Comparison of ENCODE assay signal across 8 mouse cellular contexts in genomic region chr8:106136156-106137130, GRCm38 (mm10). TPM values are rescaled to one million over a fixed set of nuclear protein-coding genes. Genes with fewer than 3 reads are reported as not detected.
DNase-seq lines count a peak whose midpoint lies in the region; ATAC-seq and TF ChIP-seq lines count a peak whose summit lies in the region.

Gene Esrp2, minus strand, starts transcription at chr8:106136974.

- under 1% methylated on average over 77 of the region's 86 CpGs for WGBS in hindbrain, postnatal 0 days
- WGBS in liver, embryonic 11.5 days = 1% methylated on average over 81 of the region's 86 CpGs
- WGBS in midbrain, postnatal 0 days = under 1% methylated on average over 69 of the region's 86 CpGs

- peaks cover 78% of the 10 kb centered on the region for H3K27me3 ChIP-seq in erythroblast, embryonic 14.5 days (ENCODE audit: control insufficient read depth)
- peaks cover 32% of the 10 kb centered on the region for H3K27me3 ChIP-seq in hindbrain, postnatal 0 days (ENCODE audit: insufficient read depth, low read length)
- H3K27me3 ChIP-seq in liver, embryonic 11.5 days (replicated peaks; ENCODE audit: control insufficient read depth, insufficient read depth, low read length) = peaks cover 50% of the 10 kb centered on the region
- H3K27me3 ChIP-seq in midbrain, postnatal 0 days (ENCODE audit: insufficient read depth, low read length) = peaks cover 41% of the 10 kb centered on the region

- peak within 1 kb of the TSS; percentile 88 for H3K4me2 ChIP-seq in hindbrain, postnatal 0 days (ENCODE audit: low read depth, low read length)
- peak within 1 kb of the TSS; percentile 93 for H3K4me2 ChIP-seq in liver, embryonic 11.5 days
- peak within 1 kb of the TSS; percentile 91 for H3K4me2 ChIP-seq in midbrain, postnatal 0 days (ENCODE audit: low read depth, low read length, poor library complexity, severe bottlenecking)

- peak within 1 kb of the TSS; percentile 51 for H3K27ac ChIP-seq in embryonic fibroblast, embryonic 13.5 days (ENCODE audit: insufficient read depth, low read length)
- no peak within 1 kb of the TSS for H3K27ac ChIP-seq in hindbrain, postnatal 0 days
- H3K27ac ChIP-seq in liver, embryonic 11.5 days (ENCODE audit: low read depth, low read length) = peak within 1 kb of the TSS; percentile 66
- H3K27ac ChIP-seq in midbrain, postnatal 0 days (ENCODE audit: low read depth, low read length) = no peak within 1 kb of the TSS

- H3K4me1 ChIP-seq in erythroblast, embryonic 14.5 days (ENCODE audit: control insufficient read depth) = peaks cover 35% of the 10 kb centered on the region
- no peaks in the 10 kb centered on the region for H3K4me1 ChIP-seq in embryonic fibroblast, embryonic 13.5 days (ENCODE audit: control insufficient read depth, insufficient read depth, low read length)
- H3K4me1 ChIP-seq in hindbrain, postnatal 0 days (ENCODE audit: insufficient read depth, low read length) = peaks cover 20% of the 10 kb centered on the region
- H3K4me1 ChIP-seq in liver, embryonic 11.5 days (replicated peaks; ENCODE audit: control insufficient read depth, insufficient read depth, low read length) = peaks cover 28% of the 10 kb centered on the region
- H3K4me1 ChIP-seq in midbrain, postnatal 0 days (ENCODE audit: insufficient read depth, low read length) = peaks cover 20% of the 10 kb centered on the region; the same call in 1 of the 2 replicates

- no peak for ATAC-seq in erythroblast, adult 5-6 weeks (replicated peaks; ENCODE audit: low FRiP score, poor library complexity, severe bottlenecking)
- ATAC-seq in hindbrain, postnatal 0 days = no peak
- peak; percentile 60 for ATAC-seq in liver, embryonic 11.5 days (replicated peaks; ENCODE audit: low FRiP score)
- no peak for ATAC-seq in midbrain, postnatal 0 days (ENCODE audit: low FRiP score)

- H3K36me3 ChIP-seq in erythroblast, embryonic 14.5 days (ENCODE audit: control insufficient read depth) = peaks cover 23% of the 10 kb centered on the region
- no peaks in the 10 kb centered on the region for H3K36me3 ChIP-seq in hindbrain, postnatal 0 days (ENCODE audit: insufficient read depth, low read length)
- H3K36me3 ChIP-seq in liver, embryonic 11.5 days (ENCODE audit: control insufficient read depth, insufficient read depth, low read length) = peaks cover 10% of the 10 kb centered on the region; the same call in 1 of the 2 replicates
- peaks cover 5% of the 10 kb centered on the region for H3K36me3 ChIP-seq in midbrain, postnatal 0 days (ENCODE audit: insufficient read depth, low read length)

- no peak for DNase-seq in hindbrain, postnatal 0 days (ENCODE audit: low spot score)
- peak; percentile 77 for DNase-seq in liver, embryonic 11.5 days (ENCODE audit: low spot score)
- no peak for DNase-seq in midbrain, postnatal 0 days (ENCODE audit: low spot score)
- peak; percentile 79 for DNase-seq in urinary bladder, adult 2 months (ENCODE audit: low spot score)
- no peak for DNase-seq in layer of hippocampus, adult 9-11 months

- peaks cover 20% of the 10 kb centered on the region; the same call in 1 of the 2 replicates for H3K9me3 ChIP-seq in erythroblast, embryonic 14.5 days (ENCODE audit: control insufficient read depth, low read length)
- no peaks in the 10 kb centered on the region for H3K9me3 ChIP-seq in hindbrain, postnatal 0 days (ENCODE audit: low read length)
- no peaks in the 10 kb centered on the region for H3K9me3 ChIP-seq in liver, embryonic 11.5 days (ENCODE audit: control insufficient read depth, low read length)
- H3K9me3 ChIP-seq in midbrain, postnatal 0 days (ENCODE audit: low read length) = no peaks in the 10 kb centered on the region

- no peak for TF ChIP-seq CTCF in embryonic fibroblast, embryonic 13.5 days (IDR thresholded peaks at IDR 0.05; ENCODE audit: borderline replicate concordance, insufficient read depth, low read length)
- no peak for TF ChIP-seq CTCF in hindbrain, postnatal 0 days (IDR thresholded peaks at IDR 0.05; ENCODE audit: low read depth)
- TF ChIP-seq CTCF in midbrain, postnatal 0 days (IDR thresholded peaks at IDR 0.05) = no peak

- peak within 1 kb of the TSS; percentile 56 for H3K4me3 ChIP-seq in erythroblast, embryonic 14.5 days (replicated peaks)
- peak within 1 kb of the TSS; percentile 71 for H3K4me3 ChIP-seq in embryonic fibroblast, embryonic 13.5 days (ENCODE audit: insufficient read depth, low read length)
- H3K4me3 ChIP-seq in hindbrain, postnatal 0 days (ENCODE audit: low read length) = peak within 1 kb of the TSS; percentile 48
- H3K4me3 ChIP-seq in liver, embryonic 11.5 days (ENCODE audit: low read depth, low read length) = peak within 1 kb of the TSS; percentile 62
- H3K4me3 ChIP-seq in midbrain, postnatal 0 days (ENCODE audit: low read depth, low read length) = peak within 1 kb of the TSS; percentile 46

- TF ChIP-seq POLR2A in embryonic fibroblast, embryonic 13.5 days (IDR thresholded peaks at IDR 0.05; ENCODE audit: low read depth, low read length) = no peak; the same call in none of the 2 replicates

- H3K9ac ChIP-seq in hindbrain, postnatal 0 days (replicated peaks; ENCODE audit: low read length) = peak within 1 kb of the TSS; percentile 24
- peak within 1 kb of the TSS; percentile 53 for H3K9ac ChIP-seq in liver, embryonic 11.5 days (ENCODE audit: low read depth, low read length)
- peak within 1 kb of the TSS; percentile 48 for H3K9ac ChIP-seq in midbrain, postnatal 0 days (replicated peaks; ENCODE audit: low read length, poor library complexity, severe bottlenecking)

RNA-seq across cellular contexts. Expression of gene Esrp2, which starts in this region (rescaled TPM):
- 0.02 TPM in 1 of 2 replicates, not detected in the other for polyA plus RNA-seq in erythroblast, embryonic 14.5 days (2012)
- not detected in 2 replicates for total RNA-seq in erythroblast, adult 5-6 weeks (2015; ENCODE audit: low replicate concordance)
- not detected in 2 replicates for total RNA-seq in erythroblast, adult 5-6 weeks (2017; ENCODE audit: low replicate concordance)
- 2.1 and 3.9 TPM in 2 replicates for polyA plus RNA-seq in embryonic fibroblast, embryonic 13.5 days (2011; ENCODE audit: insufficient read length, low read depth, missing spikeins)
- 0.10 and 0.75 TPM in 2 replicates for total RNA-seq in hindbrain, postnatal 0 days (2014; rRNA removed)
- 0.10 and 0.15 TPM in 2 replicates for polyA plus RNA-seq in hindbrain, postnatal 0 days (2015; fragmentation: Nextera tagmentation; extraction: Ambion mirVana)
- polyA plus RNA-seq in liver, embryonic 11.5 days (2014; fragmentation: Nextera tagmentation; extraction: Ambion mirVana) = 11.6 and 12.7 TPM in 2 replicates
- 0.77 TPM in 1 of 2 replicates, not detected in the other for total RNA-seq in midbrain, postnatal 0 days (2014; rRNA removed)
- polyA plus RNA-seq in midbrain, postnatal 0 days (2015; fragmentation: Nextera tagmentation; extraction: Ambion mirVana) = 0.31 TPM in 1 of 2 replicates, not detected in the other
- 57.5 and 70.1 TPM in 2 replicates for polyA plus RNA-seq in urinary bladder, adult 2 months (2012; rRNA removed)

Comparison
In these comparisons a context has a peak if more than half of its experiments do, and no peak if none do; other contexts are left out.
1. H3K27ac ChIP-seq: peak in embryonic fibroblast, embryonic 13.5 days (single experiment) and liver, embryonic 11.5 days (single experiment); none in hindbrain, postnatal 0 days (single experiment) and midbrain, postnatal 0 days (single experiment).
2. DNase-seq: peak in liver, embryonic 11.5 days (single experiment) and urinary bladder, adult 2 months (single experiment); none in hindbrain, postnatal 0 days (single experiment), midbrain, postnatal 0 days (single experiment) and layer of hippocampus, adult 9-11 months (single experiment).
3. Peak in every context shown above with its lines, with median percentiles within 50 percentile points of each other: H3K4me3 ChIP-seq, H3K4me2 ChIP-seq and H3K9ac ChIP-seq.